Mouse (Mus musculus) bone marrow, adult 2 months (tissue): ENCODE results near the gene Aff1.

Source experiments
- CTCF ChIP-seq: fragments of 200-500 bp; IDR thresholded peaks from 2 replicates; pipeline ENCODE4 v1.5.1; 2011; ENCODE audit warnings: low read length, control low read depth; ENCODE audit not compliant: control insufficient read depth, insufficient read depth
- POLR2A ChIP-seq: fragments of 200-500 bp; IDR thresholded peaks from 2 replicates; pipeline ENCODE4 v1.6.1; 2011; ENCODE audit warnings: low read depth, mild to moderate bottlenecking, control low read depth, low read length, borderline replicate concordance; ENCODE audit not compliant: control insufficient read depth

DNA sequence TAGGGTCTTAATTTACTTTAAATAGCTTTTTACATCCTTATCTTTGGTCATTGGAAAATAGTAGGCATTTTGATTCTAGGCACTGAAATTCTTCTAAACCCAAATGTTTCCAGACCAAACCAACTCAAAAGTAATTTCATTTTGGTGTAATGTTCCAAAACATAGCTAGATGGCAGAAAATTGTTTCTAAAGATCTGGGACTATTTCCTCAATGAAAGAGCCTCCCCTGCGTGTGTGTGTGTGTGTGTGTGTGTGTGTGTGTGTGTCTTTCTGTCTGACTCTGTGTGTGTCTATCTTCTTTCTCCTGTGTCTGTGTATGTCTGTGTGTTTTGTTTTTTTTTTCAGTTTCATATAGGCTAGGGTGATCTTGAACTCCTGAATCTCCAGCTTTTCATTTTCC is 49.3 kb downstream of the Aff1 start:
- no peak for TF ChIP-seq CTCF
- TF ChIP-seq POLR2A: no peak
